Mouse (Mus musculus) erythroblast, embryonic 14.5 days (primary cell): ENCODE measurements at regions not wholly inside any gene's neighbourhood (a gene's known extent, or its start where the extent isn't known, plus 50 kb on each side); places are given as distances from the start of the nearest gene placed in this dataset.

Experiments
- H3K27me3 ChIP-seq: 2 replicates; pipeline ENCODE4 v1.6.1; 2012; ENCODE audit warnings: inconsistent platforms; ENCODE audit not compliant: control insufficient read depth
- H3K36me3 ChIP-seq: 2 replicates; pipeline ENCODE4 v1.6.1; 2012; ENCODE audit warnings: mild to moderate bottlenecking, inconsistent platforms; ENCODE audit not compliant: control insufficient read depth
- H3K4me1 ChIP-seq: 2 replicates; pipeline ENCODE4 v1.6.1; 2012; ENCODE audit warnings: inconsistent platforms; ENCODE audit not compliant: control insufficient read depth
- H3K4me3 ChIP-seq: replicated peaks from 2 replicates; pipeline ENCODE3; 2012; ENCODE audit warnings: moderate library complexity, mild to moderate bottlenecking, inconsistent platforms
- H3K9me3 ChIP-seq: 2 replicates; pipeline ENCODE4 v1.6.1; 2012; ENCODE audit warnings: low read length, inconsistent platforms, mixed read lengths; ENCODE audit not compliant: control insufficient read depth
- GATA1 ChIP-seq: IDR thresholded peaks from 2 replicates; pipeline ENCODE4 v1.6.1; 2012; ENCODE audit warnings: low read length, inconsistent platforms, mixed read lengths
- TAL1 ChIP-seq: IDR thresholded peaks from 3 replicates; pipeline ENCODE4 v1.6.1; 2012; ENCODE audit warnings: low read length, inconsistent platforms, mixed read lengths

DNA sequence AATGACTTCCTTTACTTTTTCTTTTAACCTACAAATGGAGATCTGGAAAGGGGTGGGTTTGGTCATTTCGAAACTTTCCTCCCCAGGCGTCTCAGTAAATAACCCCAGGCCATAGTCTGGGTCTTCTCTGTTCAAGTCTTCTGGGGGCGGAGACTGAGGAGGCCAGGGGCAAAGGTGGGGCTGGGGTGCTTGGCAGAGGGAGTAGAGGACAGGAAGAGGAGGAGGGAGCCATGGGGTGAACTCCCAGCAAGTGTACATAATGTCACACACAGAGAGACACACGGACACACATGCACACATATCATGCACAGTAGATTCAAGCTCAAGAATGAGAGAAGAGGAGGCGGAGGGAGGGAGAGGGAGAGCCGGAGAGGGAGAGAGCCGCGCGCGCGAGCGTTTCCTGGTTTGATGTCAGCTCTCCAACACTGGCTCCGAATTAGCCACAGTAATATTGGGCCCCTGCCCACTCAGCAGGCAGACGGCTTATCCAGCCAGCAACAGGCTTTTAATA lies 186.3 kb downstream of the Bcl2l11 start:
- Histone ChIP-seq H3K4me1 (no peaks in the 10 kb centered on the region), H3K27me3 (no peaks in the 10 kb centered on the region), H3K9me3 (no peaks in the 10 kb centered on the region), H3K36me3 (no peaks in the 10 kb centered on the region), H3K4me3 (no peak overlapping the region)
- TF ChIP-seq TAL1 (no peak), GATA1 (no peak)

DNA sequence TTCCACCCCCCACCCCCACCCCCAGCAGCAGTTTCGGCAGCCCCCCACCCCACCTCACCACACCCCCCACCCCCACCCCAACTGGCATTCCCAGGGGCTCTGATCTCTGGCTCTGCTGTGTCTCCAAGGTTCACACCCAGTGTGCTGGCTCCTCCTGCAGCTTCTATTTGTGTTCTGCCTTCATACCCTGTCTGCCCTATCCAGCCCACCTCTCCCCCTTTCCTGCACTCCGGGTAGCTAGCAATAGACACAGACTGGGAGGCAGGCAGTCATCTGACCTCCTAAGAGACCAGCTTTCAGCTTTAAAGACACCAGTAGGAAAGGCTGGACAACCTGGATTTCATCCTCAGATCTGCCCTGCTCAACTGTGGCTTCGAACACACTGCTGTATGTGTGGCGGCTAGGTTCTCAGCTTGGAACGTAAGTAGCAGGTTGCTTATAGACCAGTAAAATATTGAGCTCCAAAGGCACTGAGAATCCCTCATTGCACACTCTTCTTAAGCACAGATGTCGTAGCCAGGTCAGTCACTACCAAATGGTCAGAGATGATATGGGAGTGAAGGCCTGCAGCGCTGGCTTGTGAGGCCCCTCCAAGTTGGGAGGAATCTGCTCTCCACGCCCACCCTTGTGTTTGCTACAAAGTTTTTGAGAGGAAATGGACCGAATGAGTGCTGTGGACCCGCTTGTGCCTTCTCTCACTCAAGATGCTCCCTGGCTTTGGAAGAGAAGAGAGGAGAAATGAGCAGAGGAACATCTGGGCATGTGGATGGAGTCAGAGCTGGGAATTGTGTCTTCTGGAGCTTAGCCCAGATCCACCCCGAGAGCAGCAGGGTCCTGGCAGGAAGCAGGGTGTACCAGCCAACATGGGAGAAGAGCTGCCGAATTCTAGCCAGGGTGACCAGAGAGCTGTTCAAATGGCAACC lies 187.1 kb downstream of the Bcl2l11 start:
- H3K9me3 ChIP-seq, result no peaks in the 10 kb centered on the region
- TF ChIP-seq TAL1 (no peak), GATA1 (no peak)
- H3K36me3 ChIP-seq, result no peaks in the 10 kb centered on the region
- H3K4me3 ChIP-seq, result no peak overlapping the region
- no peaks in the 10 kb centered on the region for H3K27me3 ChIP-seq
- H3K4me1 ChIP-seq, result no peaks in the 10 kb centered on the region

DNA sequence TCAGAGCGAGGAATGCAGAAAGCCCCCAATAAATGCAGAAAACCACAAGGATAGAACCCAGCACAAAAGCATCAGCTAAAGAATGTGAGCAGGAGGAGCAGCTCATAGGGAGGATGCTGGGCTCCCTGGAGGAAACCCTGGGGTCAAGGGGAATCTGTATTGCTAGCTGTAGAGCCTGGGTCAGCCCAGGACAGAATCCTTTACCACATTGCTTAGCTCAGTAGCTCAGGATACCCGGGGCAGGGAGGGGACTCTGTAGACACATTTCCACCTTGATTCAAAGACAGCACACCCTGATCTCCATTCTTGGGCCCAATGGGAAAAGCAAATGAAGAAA lies 187.7 kb downstream of the Bcl2l11 start:
- H3K9me3 ChIP-seq, result no peaks in the 10 kb centered on the region
- no peaks in the 10 kb centered on the region for H3K4me1 ChIP-seq
- no peak overlapping the region for H3K4me3 ChIP-seq
- no peaks in the 10 kb centered on the region for H3K27me3 ChIP-seq
- H3K36me3 ChIP-seq, result no peaks in the 10 kb centered on the region
- TF ChIP-seq TAL1, result no peak
- no peak for TF ChIP-seq GATA1

DNA sequence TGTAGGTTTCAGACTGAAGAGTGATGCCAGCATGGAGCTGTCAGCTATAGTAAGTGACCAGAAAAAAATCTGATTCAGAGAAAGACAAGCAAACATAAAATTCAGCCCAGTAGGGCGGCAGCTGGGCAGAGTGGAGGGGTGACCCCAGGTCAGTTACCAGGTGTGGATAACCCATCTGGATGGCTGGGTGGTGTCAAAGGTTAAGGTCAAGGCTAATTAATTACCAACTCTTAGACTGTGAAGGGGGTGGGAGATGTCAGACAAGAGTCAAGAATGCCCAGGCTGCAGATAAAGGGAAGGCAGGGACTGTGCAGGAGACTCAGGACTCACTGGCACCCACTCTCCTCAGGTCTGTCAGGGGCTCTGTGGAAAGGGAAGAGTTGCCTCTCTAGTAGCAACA lies 188.1 kb downstream of the Bcl2l11 start:
- H3K9me3 ChIP-seq, result no peaks in the 10 kb centered on the region
- TF ChIP-seq GATA1 (no peak), TAL1 (no peak)
- H3K4me1 ChIP-seq, result no peaks in the 10 kb centered on the region
- no peaks in the 10 kb centered on the region for H3K27me3 ChIP-seq
- no peaks in the 10 kb centered on the region for H3K36me3 ChIP-seq
- H3K4me3 ChIP-seq, result no peak overlapping the region

DNA sequence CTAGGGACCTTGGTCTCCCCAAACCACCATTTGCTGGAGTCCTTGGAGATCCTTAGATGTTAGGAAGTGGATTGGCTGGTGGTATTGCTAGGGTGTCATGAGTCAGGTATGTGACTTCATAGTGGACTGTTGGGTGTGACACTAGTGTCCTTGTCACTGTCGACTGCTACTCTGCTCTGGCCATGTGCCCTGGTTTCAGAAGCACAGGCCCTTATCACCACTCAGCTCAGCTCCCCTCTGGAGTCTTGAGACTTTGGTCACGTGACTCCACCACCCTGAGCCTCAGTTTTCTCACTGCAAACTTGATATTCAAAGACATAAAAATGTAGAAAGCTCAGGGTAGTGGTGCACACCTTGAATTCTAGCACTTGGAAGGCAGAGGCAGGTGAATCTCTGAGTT lies 190.7 kb downstream of the Bcl2l11 start:
- Histone ChIP-seq H3K9me3 (no peaks in the 10 kb centered on the region), H3K4me3 (no peak overlapping the region), H3K4me1 (no peaks in the 10 kb centered on the region), H3K27me3 (no peaks in the 10 kb centered on the region), H3K36me3 (no peaks in the 10 kb centered on the region)
- TF ChIP-seq TAL1 (no peak), GATA1 (no peak)

DNA sequence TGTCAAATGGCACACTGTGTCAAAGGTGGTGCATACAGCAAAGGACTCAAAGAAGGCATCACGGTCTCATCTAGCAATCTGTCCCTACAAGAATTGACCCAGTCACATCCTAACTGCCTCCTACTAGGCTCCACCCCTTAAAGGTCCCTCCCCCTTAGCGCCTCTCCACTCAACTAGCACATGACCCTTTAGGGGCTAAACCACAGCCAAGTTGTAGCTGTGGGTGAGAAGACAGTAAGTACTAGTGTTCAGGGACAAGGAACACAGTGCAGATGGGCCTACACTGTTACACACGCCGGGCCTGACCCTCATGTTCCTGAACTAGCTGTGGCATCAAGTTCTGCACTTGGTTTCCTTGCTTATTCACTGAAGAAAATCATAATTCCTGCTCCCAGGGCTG lies 192.4 kb downstream of the Bcl2l11 start:
- TF ChIP-seq TAL1 (no peak), GATA1 (no peak)
- H3K27me3 ChIP-seq, result no peaks in the 10 kb centered on the region
- H3K4me3 ChIP-seq, result no peak overlapping the region
- H3K36me3 ChIP-seq, result no peaks in the 10 kb centered on the region
- H3K9me3 ChIP-seq, result no peaks in the 10 kb centered on the region
- no peaks in the 10 kb centered on the region for H3K4me1 ChIP-seq

DNA sequence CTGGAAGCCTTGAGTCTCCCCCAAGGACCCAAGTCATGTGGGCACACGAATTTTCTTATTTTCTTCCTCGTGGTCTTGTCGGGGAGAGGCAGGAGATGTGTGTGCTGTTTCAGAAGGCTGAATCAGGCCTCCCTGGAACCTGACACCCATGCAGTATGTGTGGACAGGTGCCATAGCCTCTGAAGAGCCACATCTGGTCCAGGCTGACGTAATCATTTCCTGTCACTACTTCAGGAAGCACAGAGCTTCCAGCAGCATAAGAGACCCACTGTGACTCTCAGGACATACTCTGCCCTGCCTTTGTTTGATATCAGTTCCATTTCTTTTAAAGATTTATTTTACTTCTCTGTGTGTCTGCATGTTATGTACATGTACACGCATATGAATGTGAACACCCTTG lies 193.1 kb downstream of the Bcl2l11 start:
- no peaks in the 10 kb centered on the region for H3K27me3 ChIP-seq
- H3K4me3 ChIP-seq, result no peak overlapping the region
- H3K36me3 ChIP-seq, result no peaks in the 10 kb centered on the region
- H3K9me3 ChIP-seq, result no peaks in the 10 kb centered on the region
- no peaks in the 10 kb centered on the region for H3K4me1 ChIP-seq
- TF ChIP-seq TAL1 (no peak), GATA1 (no peak)

DNA sequence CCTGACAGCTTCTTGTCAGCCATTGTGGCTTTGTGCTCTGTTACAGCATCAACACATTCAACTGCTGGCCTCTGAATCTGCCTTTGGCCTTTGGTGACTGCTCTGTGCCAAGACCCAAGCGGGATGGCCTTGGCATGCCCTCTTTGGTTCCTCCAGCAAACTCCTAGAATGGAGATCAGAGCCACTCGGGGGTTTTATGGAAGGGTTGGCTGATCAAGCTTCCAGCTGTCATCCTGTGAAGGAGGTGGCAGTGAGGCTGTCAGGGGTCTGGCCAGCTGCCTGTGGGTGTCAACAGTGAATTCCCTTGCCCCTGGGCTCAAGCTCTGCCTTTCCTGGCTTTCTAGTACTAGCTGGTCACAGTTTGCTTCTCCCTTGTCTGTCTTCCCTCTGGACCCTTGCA lies 195.6 kb downstream of the Bcl2l11 start:
- no peaks in the 10 kb centered on the region for H3K9me3 ChIP-seq
- no peaks in the 10 kb centered on the region for H3K4me1 ChIP-seq
- TF ChIP-seq TAL1, result no peak
- no peak for TF ChIP-seq GATA1
- H3K4me3 ChIP-seq, result no peak overlapping the region
- no peaks in the 10 kb centered on the region for H3K36me3 ChIP-seq
- no peaks in the 10 kb centered on the region for H3K27me3 ChIP-seq

DNA sequence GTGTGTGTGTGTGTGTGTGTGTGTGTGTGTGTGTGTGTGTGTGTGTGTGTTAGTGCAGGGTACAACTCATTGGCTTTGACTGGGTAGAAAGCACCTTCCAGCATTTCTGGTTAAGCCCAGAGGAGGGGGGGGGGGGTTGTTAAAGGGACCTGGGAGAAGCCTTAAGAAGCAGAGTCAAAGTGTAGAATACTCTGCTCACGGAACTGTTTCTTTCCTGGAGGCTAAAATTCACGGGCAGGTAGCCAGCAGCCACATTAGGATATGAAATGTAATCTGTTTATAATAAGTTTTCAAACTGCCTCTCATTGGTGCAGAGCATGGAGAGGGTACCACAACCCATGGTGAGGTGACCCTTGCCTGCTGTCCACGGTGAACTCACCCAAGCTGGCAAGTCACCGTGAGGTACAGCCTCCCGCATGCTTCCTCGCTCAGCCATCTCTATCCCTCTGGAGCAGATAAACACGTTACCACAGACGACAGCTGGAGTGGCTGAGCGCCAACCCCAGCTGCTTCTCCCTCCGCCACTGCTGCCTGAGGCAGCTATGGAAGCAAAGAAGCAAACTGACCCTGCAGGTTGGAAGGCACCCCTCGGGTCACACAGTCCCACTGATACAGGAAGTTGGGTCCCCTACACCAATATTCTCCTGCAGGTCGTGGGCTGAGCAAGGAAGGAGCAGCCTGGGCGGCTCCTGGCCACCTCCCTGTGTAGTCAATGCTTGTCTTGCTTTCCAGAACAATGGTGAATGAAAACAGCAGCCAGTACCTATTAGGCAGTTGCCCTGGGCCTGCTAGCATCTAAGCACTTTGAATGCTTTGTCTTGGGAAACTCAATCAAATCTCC lies 198.6 kb downstream of the Bcl2l11 start:
- H3K36me3 ChIP-seq, result no peaks in the 10 kb centered on the region
- H3K9me3 ChIP-seq, result no peaks in the 10 kb centered on the region
- TF ChIP-seq GATA1 (no peak), TAL1 (no peak)
- H3K27me3 ChIP-seq, result no peaks in the 10 kb centered on the region
- H3K4me3 ChIP-seq, result no peak overlapping the region
- H3K4me1 ChIP-seq, result no peaks in the 10 kb centered on the region
